Mouse (Mus musculus): Measurements from ENCODE around the gene Alpi. TPM values are rescaled to one million over a fixed set of nuclear protein-coding genes. Genes with fewer than 3 reads are reported as not detected.

The Alpi gene
- 0.49 TPM in 1 of 2 replicates, not detected in the other for total RNA-seq (2014; rRNA removed)
- not detected in 2 replicates for polyA plus RNA-seq (2015; fragmentation: Nextera tagmentation; extraction: Ambion mirVana)

- H3K4me2 ChIP-seq (ENCODE audit: low read depth, low read length, poor library complexity, severe bottlenecking), result no peak within 1 kb of the TSS
- no peaks in the 10 kb centered on the region for H3K9me3 ChIP-seq (ENCODE audit: low read length)
- no peak within 1 kb of the TSS for H3K4me3 ChIP-seq (ENCODE audit: low read depth, low read length)
- no peak for TF ChIP-seq CTCF (IDR thresholded peaks at IDR 0.05)
- ATAC-seq (ENCODE audit: low FRiP score) (no peak), DNase-seq (ENCODE audit: low spot score) (no peak)
- no peaks in the 10 kb centered on the region for H3K36me3 ChIP-seq (ENCODE audit: insufficient read depth, low read length)
- WGBS, result 100% methylated on average over 1 of the region's 1 CpGs
- H3K9ac ChIP-seq (replicated peaks; ENCODE audit: low read length, poor library complexity, severe bottlenecking), result no peak within 1 kb of the TSS
- peaks cover 2% of the 10 kb centered on the region; the same call in 1 of the 2 replicates for H3K4me1 ChIP-seq (ENCODE audit: insufficient read depth, low read length)
- H3K27me3 ChIP-seq (ENCODE audit: insufficient read depth, low read length), result no peaks in the 10 kb centered on the region
- H3K27ac ChIP-seq (ENCODE audit: low read depth, low read length), result no peak within 1 kb of the TSS
Observed at GRCm38 (mm10) chr1:87101411-87101810, at the start of gene Alpi. TSS of gene Alpi (minus strand) at chr1:87101606.

- DNase-seq (ENCODE audit: low spot score), result no peak
- H3K4me1 ChIP-seq (ENCODE audit: insufficient read depth, low read length), result no peaks in the 10 kb centered on the region
- no peak overlapping the region for H3K4me3 ChIP-seq (ENCODE audit: low read depth, low read length)
- H3K36me3 ChIP-seq (ENCODE audit: insufficient read depth, low read length), result no peaks in the 10 kb centered on the region
- TF ChIP-seq CTCF (IDR thresholded peaks at IDR 0.05), result peak; percentile 4; the same call in 1 of the 2 replicates
- no peak overlapping the region for H3K9ac ChIP-seq (replicated peaks; ENCODE audit: low read length, poor library complexity, severe bottlenecking)
- H3K27me3 ChIP-seq (ENCODE audit: insufficient read depth, low read length), result peaks cover 33% of the 10 kb centered on the region
- WGBS, result 25% methylated on average over 13 of the region's 13 CpGs
- H3K9me3 ChIP-seq (ENCODE audit: low read length), result no peaks in the 10 kb centered on the region
- H3K4me2 ChIP-seq (ENCODE audit: low read depth, low read length, poor library complexity, severe bottlenecking), result no peak overlapping the region
- no peak overlapping the region for H3K27ac ChIP-seq (ENCODE audit: low read depth, low read length)
- ATAC-seq (ENCODE audit: low FRiP score), result no peak
Observed at GRCm38 (mm10) chr1:87149422-87149821, 48.0 kb upstream of the Alpi start.

GRCm38 (mm10) chr1:87143141-87143540 is 41.7 kb upstream of the Alpi start:
- Histone ChIP-seq H3K9me3 (ENCODE audit: low read length) (no peaks in the 10 kb centered on the region), H3K4me2 (ENCODE audit: low read depth, low read length, poor library complexity, severe bottlenecking) (no peak overlapping the region), H3K27me3 (ENCODE audit: insufficient read depth, low read length) (no peaks in the 10 kb centered on the region), H3K4me3 (ENCODE audit: low read depth, low read length) (no peak overlapping the region), H3K36me3 (ENCODE audit: insufficient read depth, low read length) (no peaks in the 10 kb centered on the region), H3K9ac (replicated peaks; ENCODE audit: low read length, poor library complexity, severe bottlenecking) (no peak overlapping the region), H3K4me1 (ENCODE audit: insufficient read depth, low read length) (no peaks in the 10 kb centered on the region), H3K27ac (ENCODE audit: low read depth, low read length) (no peak overlapping the region)
- DNase-seq (ENCODE audit: low spot score), result peak; percentile 48
- 58% methylated on average over 10 of the region's 10 CpGs for WGBS
- no peak for TF ChIP-seq CTCF (IDR thresholded peaks at IDR 0.05)
- ATAC-seq (ENCODE audit: low FRiP score), result no peak

- H3K27ac ChIP-seq (ENCODE audit: low read depth, low read length), result no peak overlapping the region
- no peaks in the 10 kb centered on the region for H3K4me1 ChIP-seq (ENCODE audit: insufficient read depth, low read length)
- DNase-seq (ENCODE audit: low spot score) (peak; percentile 61), ATAC-seq (ENCODE audit: low FRiP score) (peak; percentile 55)
- no peak overlapping the region for H3K9ac ChIP-seq (replicated peaks; ENCODE audit: low read length, poor library complexity, severe bottlenecking)
- 44% methylated on average over 9 of the region's 9 CpGs for WGBS
- H3K4me3 ChIP-seq (ENCODE audit: low read depth, low read length), result no peak overlapping the region
- no peak overlapping the region for H3K4me2 ChIP-seq (ENCODE audit: low read depth, low read length, poor library complexity, severe bottlenecking)
- no peaks in the 10 kb centered on the region for H3K27me3 ChIP-seq (ENCODE audit: insufficient read depth, low read length)
- no peaks in the 10 kb centered on the region for H3K36me3 ChIP-seq (ENCODE audit: insufficient read depth, low read length)
- TF ChIP-seq CTCF (IDR thresholded peaks at IDR 0.05), result no peak
- H3K9me3 ChIP-seq (ENCODE audit: low read length), result no peaks in the 10 kb centered on the region
Observed at GRCm38 (mm10) chr1:87142456-87142855, 41.0 kb upstream of the Alpi start.

GRCm38 (mm10) chr1:87141550-87141949 is 40.1 kb upstream of the Alpi start:
- no peak overlapping the region for H3K27ac ChIP-seq (ENCODE audit: low read depth, low read length)
- H3K4me3 ChIP-seq (ENCODE audit: low read depth, low read length), result no peak overlapping the region
- no peak overlapping the region for H3K4me2 ChIP-seq (ENCODE audit: low read depth, low read length, poor library complexity, severe bottlenecking)
- H3K27me3 ChIP-seq (ENCODE audit: insufficient read depth, low read length), result no peaks in the 10 kb centered on the region
- no peaks in the 10 kb centered on the region for H3K4me1 ChIP-seq (ENCODE audit: insufficient read depth, low read length)
- WGBS, result 64% methylated on average over 4 of the region's 4 CpGs
- H3K9me3 ChIP-seq (ENCODE audit: low read length), result no peaks in the 10 kb centered on the region
- ATAC-seq (ENCODE audit: low FRiP score), result 0 out of 2 replicates have a peak, but pooled peaks have one; percentile 23
- DNase-seq (ENCODE audit: low spot score), result no peak
- H3K9ac ChIP-seq (replicated peaks; ENCODE audit: low read length, poor library complexity, severe bottlenecking), result no peak overlapping the region
- no peaks in the 10 kb centered on the region for H3K36me3 ChIP-seq (ENCODE audit: insufficient read depth, low read length)
- TF ChIP-seq CTCF (IDR thresholded peaks at IDR 0.05), result no peak

- 0 out of 2 replicates have a peak, but pooled peaks cover 11% of the 10 kb centered on the region for H3K27me3 ChIP-seq (ENCODE audit: insufficient read depth, low read length)
- no peaks in the 10 kb centered on the region for H3K36me3 ChIP-seq (ENCODE audit: insufficient read depth, low read length)
- H3K9ac ChIP-seq (replicated peaks; ENCODE audit: low read length, poor library complexity, severe bottlenecking), result no peak overlapping the region
- no peak overlapping the region for H3K4me3 ChIP-seq (ENCODE audit: low read depth, low read length)
- 93% methylated on average over 4 of the region's 4 CpGs for WGBS
- ATAC-seq (ENCODE audit: low FRiP score), result no peak
- no peak overlapping the region for H3K27ac ChIP-seq (ENCODE audit: low read depth, low read length)
- H3K9me3 ChIP-seq (ENCODE audit: low read length), result no peaks in the 10 kb centered on the region
- no peak overlapping the region for H3K4me2 ChIP-seq (ENCODE audit: low read depth, low read length, poor library complexity, severe bottlenecking)
- H3K4me1 ChIP-seq (ENCODE audit: insufficient read depth, low read length), result no peaks in the 10 kb centered on the region
- no peak for TF ChIP-seq CTCF (IDR thresholded peaks at IDR 0.05)
- DNase-seq (ENCODE audit: low spot score), result no peak
Observed at GRCm38 (mm10) chr1:87131803-87132202, 30.4 kb upstream of the Alpi start.
